Mouse (Mus musculus): ENCODE results near the gene Ptprd. TPM values are rescaled to one million over a fixed set of nuclear protein-coding genes. Genes with fewer than 3 reads are reported as not detected.

Gene Ptprd
- polyA plus RNA-seq, 1 experiment from 2014 or later = 0.32 TPM

DNA sequence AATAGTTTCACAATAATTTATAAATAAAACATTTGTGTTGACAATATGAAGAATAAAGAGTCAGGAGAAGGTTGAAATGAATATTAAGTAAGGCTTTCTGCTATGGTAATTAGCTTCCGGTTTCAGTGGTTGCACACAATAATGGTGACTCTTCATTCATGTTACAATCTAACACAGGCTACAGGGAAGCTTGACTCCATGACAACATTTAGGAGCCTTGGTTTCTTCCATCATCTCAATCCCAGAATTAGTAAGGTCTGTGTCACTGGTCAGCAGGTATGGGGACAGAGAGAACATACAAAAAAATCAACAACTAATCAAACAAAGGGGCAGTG, 1921.3 kb downstream of the Ptprd start:
- TF ChIP-seq CTCF (IDR thresholded peaks at IDR 0.05) = no peak
- in situ Hi-C loops (cut with MboI; ENCODE audit: low pct_unique_long_range_greater_than_20kb) = no loop called here
- ATAC-seq (no peak), DNase-seq (ENCODE audit: low read depth, low spot score) (no peak)
- CTCF ChIA-PET = no interaction called here
- no peaks in the 10 kb centered on the region for H3K27me3 ChIP-seq
- POLR2A ChIA-PET = no interaction called here

DNA sequence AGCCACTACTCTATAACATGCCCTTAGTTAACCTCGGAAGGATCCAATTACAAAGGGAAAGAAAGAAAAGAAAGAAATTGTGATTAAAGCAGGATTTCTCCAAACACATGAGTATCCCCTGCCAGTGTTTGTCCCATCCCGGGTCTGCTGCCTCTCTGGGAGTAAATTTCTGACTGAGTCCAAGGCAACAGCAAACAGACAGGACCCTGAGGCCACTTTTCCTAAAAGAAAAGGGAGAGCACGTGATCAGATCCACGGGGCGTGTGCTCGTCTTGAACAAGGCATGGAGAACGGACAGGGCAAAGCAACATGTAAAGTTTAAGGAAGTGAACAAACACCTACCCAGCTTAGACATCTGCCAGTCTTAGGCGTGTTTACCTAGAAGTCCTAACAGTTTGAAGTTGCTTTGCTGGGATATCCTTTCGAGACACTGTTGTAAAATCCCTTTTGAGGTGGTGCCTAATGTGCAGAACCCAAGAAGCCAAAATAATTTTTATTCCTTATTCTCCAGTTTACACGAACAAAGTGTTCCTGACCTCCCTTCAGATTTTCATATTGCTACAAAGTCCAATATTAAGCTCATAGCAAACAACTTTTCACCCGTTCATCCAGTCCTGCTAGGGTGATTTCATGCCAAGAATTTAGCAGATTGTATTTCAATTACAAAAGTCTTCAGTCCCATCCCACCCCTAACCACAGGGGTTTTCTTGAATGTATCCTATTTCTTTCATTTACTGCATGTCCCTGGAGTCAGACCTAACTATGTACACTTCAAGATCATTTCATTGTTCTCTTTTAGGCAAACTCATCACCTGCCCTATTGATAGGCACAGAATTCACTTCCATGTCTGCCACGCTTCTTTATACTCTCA, 1921.9 kb downstream of the Ptprd start:
- ChIA-PET CTCF (no interaction called here), POLR2A (no interaction called here)
- no peak for DNase-seq (ENCODE audit: low read depth, low spot score)
- TF ChIP-seq CTCF (IDR thresholded peaks at IDR 0.05) = no peak
- no peak for ATAC-seq
- in situ Hi-C loops (cut with MboI; ENCODE audit: low pct_unique_long_range_greater_than_20kb) = no loop called here
- no peaks in the 10 kb centered on the region for H3K27me3 ChIP-seq

DNA sequence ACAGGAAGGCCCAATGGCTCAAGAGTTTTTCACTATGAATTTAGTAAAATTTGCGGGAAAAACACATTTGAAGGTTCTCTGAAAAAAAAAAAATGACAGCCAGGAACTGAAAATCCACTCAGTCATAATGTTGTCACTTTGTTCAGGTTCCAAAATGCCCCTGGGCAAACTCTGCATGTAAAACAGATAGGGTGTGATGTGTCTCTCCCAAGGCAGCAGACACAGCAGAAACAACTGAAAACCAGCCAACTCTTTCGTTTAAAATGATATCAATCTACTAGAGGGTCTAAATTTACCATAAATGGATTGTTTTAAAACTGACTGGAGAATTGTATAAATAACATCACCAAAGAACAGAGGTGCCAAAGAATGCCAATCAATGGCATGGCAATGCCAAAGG, 1925.7 kb downstream of the Ptprd start:
- DNase-seq (ENCODE audit: low read depth, low spot score) (no peak), ATAC-seq (no peak)
- H3K27me3 ChIP-seq = no peaks in the 10 kb centered on the region
- CTCF ChIA-PET = no interaction called here
- in situ Hi-C loops (cut with MboI; ENCODE audit: low pct_unique_long_range_greater_than_20kb) = no loop called here
- TF ChIP-seq CTCF (IDR thresholded peaks at IDR 0.05) = no peak
- POLR2A ChIA-PET = no interaction called here

DNA sequence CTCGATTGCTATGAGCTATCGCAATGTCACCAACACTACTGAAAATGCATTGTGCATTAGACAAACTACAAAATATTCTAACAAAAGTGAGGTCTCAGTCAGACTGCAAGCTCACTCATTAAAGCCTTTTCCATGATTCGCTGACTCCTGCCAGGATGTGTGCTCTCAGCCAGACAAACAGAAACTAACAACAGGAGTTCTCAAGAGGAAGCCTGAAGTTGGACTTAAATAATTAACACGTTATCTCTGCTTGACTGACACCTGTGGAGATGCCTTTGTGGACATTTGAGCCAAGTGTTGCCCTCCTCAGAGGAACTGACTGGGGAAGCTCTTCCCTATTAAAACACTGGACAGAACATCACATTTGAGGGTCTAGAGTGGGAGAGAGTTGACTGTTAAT, 1928.9 kb downstream of the Ptprd start:
- CTCF ChIA-PET = no interaction called here
- ATAC-seq = no peak
- TF ChIP-seq CTCF (IDR thresholded peaks at IDR 0.05) = no peak

GRCm38 (mm10) chr4:76262727-76263126, 1949.0 kb downstream of the Ptprd start:
- DNase-seq (ENCODE audit: low read depth, low spot score) (no peak), ATAC-seq (no peak)
- ChIA-PET POLR2A (no interaction called here), CTCF (no interaction called here)
- TF ChIP-seq CTCF (IDR thresholded peaks at IDR 0.05) = no peak
- H3K27me3 ChIP-seq = no peaks in the 10 kb centered on the region
- in situ Hi-C loops (cut with MboI; ENCODE audit: low pct_unique_long_range_greater_than_20kb) = no loop called here

More for the DNA sequence above, 1928.9 kb downstream of the Ptprd start:
- H3K27me3 ChIP-seq = no peaks in the 10 kb centered on the region
- in situ Hi-C loops (cut with MboI; ENCODE audit: low pct_unique_long_range_greater_than_20kb) = no loop called here
- no peak for DNase-seq (ENCODE audit: low read depth, low spot score)
- POLR2A ChIA-PET = no interaction called here

GRCm38 (mm10) chr4:76260686-76261085, 1951.1 kb downstream of the Ptprd start:
- H3K27me3 ChIP-seq = no peaks in the 10 kb centered on the region
- no peak for TF ChIP-seq CTCF (IDR thresholded peaks at IDR 0.05)
- POLR2A ChIA-PET = no interaction called here
- in situ Hi-C loops (cut with MboI; ENCODE audit: low pct_unique_long_range_greater_than_20kb) = no loop called here
- CTCF ChIA-PET = no interaction called here
- DNase-seq (ENCODE audit: low read depth, low spot score) (no peak), ATAC-seq (no peak)

- no peaks in the 10 kb centered on the region for H3K27me3 ChIP-seq
- ChIA-PET POLR2A (no interaction called here), CTCF (no interaction called here)
- in situ Hi-C loops (cut with MboI; ENCODE audit: low pct_unique_long_range_greater_than_20kb) = no loop called here
- no peak for TF ChIP-seq CTCF (IDR thresholded peaks at IDR 0.05)
- DNase-seq (ENCODE audit: low read depth, low spot score) = no peak
- ATAC-seq = no peak
Observed at GRCm38 (mm10) chr4:76260286-76260685, 1951.5 kb downstream of the Ptprd start.

DNA sequence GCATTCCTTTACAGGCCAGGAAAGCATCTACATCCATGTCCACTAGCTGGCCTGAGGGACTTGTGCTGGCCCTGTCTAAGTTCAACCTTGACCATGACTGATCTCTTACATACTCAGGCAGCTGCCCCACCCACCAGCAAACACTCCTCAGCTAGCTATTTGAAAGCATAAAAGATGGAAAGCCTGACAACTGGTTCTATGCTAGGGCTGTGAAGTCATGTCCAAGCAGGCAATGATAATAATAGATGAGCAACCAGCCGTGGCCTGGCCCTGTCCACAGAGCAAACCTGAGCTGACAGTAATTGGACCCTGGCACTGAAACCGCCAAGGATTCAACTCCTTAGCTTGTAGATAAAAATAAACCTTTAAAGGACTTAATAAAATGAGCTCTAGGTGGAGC, 1952.1 kb downstream of the Ptprd start:
- ATAC-seq (no peak), DNase-seq (ENCODE audit: low read depth, low spot score) (no peak)
- in situ Hi-C loops (cut with MboI; ENCODE audit: low pct_unique_long_range_greater_than_20kb) = no loop called here
- POLR2A ChIA-PET = no interaction called here
- no peak for TF ChIP-seq CTCF (IDR thresholded peaks at IDR 0.05)
- CTCF ChIA-PET = no interaction called here
- no peaks in the 10 kb centered on the region for H3K27me3 ChIP-seq

GRCm38 (mm10) chr4:76244371-76244770, 1967.4 kb downstream of the Ptprd start:
- POLR2A ChIA-PET = no interaction called here
- in situ Hi-C loops (cut with MboI; ENCODE audit: low pct_unique_long_range_greater_than_20kb) = no loop called here
- CTCF ChIA-PET = interaction anchor here (1.1 kb wide), 1 partner anchor 31 kb away, joined by 3 read pairs; no protein-coding TSS in a partner anchor

DNA sequence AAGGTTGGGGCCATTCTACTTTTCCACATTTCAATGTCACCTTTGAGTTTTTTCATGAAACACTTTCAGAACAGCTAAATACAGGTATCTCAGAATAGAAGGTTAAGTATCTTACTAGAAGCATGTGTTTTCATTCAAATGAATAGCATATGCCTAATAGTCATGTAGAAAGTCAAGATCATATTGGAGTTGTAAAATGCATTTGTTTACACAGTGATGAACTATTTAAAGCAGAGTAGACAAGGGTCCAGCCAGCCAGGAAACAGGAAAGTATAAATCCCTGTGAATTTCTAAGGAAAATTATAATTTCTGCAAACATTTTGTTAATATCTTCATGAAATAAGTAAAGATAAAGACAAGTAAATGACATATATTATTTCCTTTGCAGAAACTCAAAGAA, 1970.2 kb downstream of the Ptprd start:
- DNase-seq (ENCODE audit: low read depth, low spot score) (no peak), ATAC-seq (no peak)
- in situ Hi-C loops (cut with MboI; ENCODE audit: low pct_unique_long_range_greater_than_20kb) = no loop called here
- ChIA-PET CTCF (interaction anchor here (2.0 kb wide), 1 partner anchor 9 kb away, joined by 4 read pairs; no protein-coding TSS in a partner anchor), POLR2A (interaction anchor here (0.6 kb wide), 1 partner anchor 158 kb away, joined by 3 read pairs; no protein-coding TSS in a partner anchor)
- TF ChIP-seq CTCF (IDR thresholded peaks at IDR 0.05) = no peak
- no peaks in the 10 kb centered on the region for H3K27me3 ChIP-seq

More at GRCm38 (mm10) chr4:76244371-76244770, 1967.4 kb downstream of the Ptprd start:
- no peak for ATAC-seq
- H3K27me3 ChIP-seq = no peaks in the 10 kb centered on the region
- no peak for DNase-seq (ENCODE audit: low read depth, low spot score)
- no peak for TF ChIP-seq CTCF (IDR thresholded peaks at IDR 0.05)

DNA sequence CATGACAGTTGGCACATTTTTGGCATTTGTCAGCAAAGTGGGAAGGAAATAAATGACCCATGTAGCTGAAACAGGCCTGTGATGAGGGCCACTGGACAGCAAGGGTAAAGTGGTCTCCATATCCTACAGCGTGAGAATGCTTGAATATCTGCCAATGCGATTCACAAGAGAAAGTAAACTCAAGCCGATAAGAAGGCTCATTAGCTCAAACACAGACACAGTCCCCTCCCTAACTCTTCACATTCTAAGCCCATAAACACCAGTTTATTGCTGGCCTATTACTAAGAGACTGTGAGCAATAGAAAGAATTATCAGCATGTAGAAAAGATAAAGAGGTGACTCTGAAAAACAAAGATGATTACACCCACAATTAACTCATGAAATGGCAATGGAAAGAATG, 1970.6 kb downstream of the Ptprd start:
- TF ChIP-seq CTCF (IDR thresholded peaks at IDR 0.05) = no peak
- no peak for DNase-seq (ENCODE audit: low read depth, low spot score)
- ChIA-PET POLR2A (no interaction called here), CTCF (interaction anchor here (2.0 kb wide), 1 partner anchor 9 kb away, joined by 4 read pairs; no protein-coding TSS in a partner anchor)
- no peaks in the 10 kb centered on the region for H3K27me3 ChIP-seq
- no peak for ATAC-seq
- in situ Hi-C loops (cut with MboI; ENCODE audit: low pct_unique_long_range_greater_than_20kb) = no loop called here

- in situ Hi-C loops (cut with MboI; ENCODE audit: low pct_unique_long_range_greater_than_20kb) = no loop called here
- no peak for TF ChIP-seq CTCF (IDR thresholded peaks at IDR 0.05)
- no peaks in the 10 kb centered on the region for H3K27me3 ChIP-seq
- DNase-seq (ENCODE audit: low read depth, low spot score) = no peak
- POLR2A ChIA-PET = no interaction called here
- CTCF ChIA-PET = interaction anchor here (1.1 kb wide), 1 partner anchor 9 kb away, joined by 5 read pairs; no protein-coding TSS in a partner anchor
- no peak for ATAC-seq
Observed at GRCm38 (mm10) chr4:76239063-76239462, 1972.7 kb downstream of the Ptprd start.
